Comparison of ENCODE assay signal across 8 mouse cellular contexts in the genomic region with DNA sequence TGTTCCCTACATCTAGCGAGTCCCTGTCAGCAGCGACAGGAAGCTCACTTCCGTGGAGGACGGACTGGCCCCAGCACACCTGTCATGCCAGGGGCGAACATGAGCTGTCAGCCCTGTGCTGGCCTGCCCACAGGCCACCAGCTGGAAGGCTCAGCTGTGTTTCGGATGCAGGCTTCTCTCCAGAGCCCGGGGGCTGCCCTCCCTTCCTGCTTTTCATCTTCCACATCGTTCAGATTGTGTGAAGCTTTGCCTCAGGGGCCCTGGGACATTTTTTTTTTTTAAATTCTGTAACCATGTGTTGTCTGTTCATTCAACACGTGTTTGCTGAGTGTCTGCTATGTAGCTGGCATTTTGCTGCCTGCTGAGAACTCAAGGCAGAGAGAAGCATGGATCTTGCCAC.
DNase-seq lines count a peak whose midpoint lies in the region; ATAC-seq and TF ChIP-seq lines count a peak whose summit lies in the region.

No protein-coding gene starts in this region.

- peak overlapping the region; percentile 15; the same call in 1 of the 2 replicates for H3K4me2 ChIP-seq in lung, embryonic 14.5 days
- peak overlapping the region; percentile 43 for H3K4me2 ChIP-seq in embryonic facial prominence, embryonic 14.5 days (ENCODE audit: low read depth, low read length)
- H3K4me2 ChIP-seq in limb, embryonic 15.5 days: 0 out of 2 replicates have a peak overlapping the region, but pooled peaks have one; percentile 25

- no peak overlapping the region for H3K4me3 ChIP-seq in lung, embryonic 14.5 days (ENCODE audit: low read depth, low read length)
- no peak overlapping the region for H3K4me3 ChIP-seq in embryonic facial prominence, embryonic 14.5 days (ENCODE audit: low read depth, low read length)
- no peak overlapping the region for H3K4me3 ChIP-seq in limb, embryonic 15.5 days

- no peak overlapping the region for H3K27ac ChIP-seq in lung, embryonic 14.5 days (ENCODE audit: low read depth)
- no peak overlapping the region for H3K27ac ChIP-seq in embryonic facial prominence, embryonic 14.5 days (replicated peaks; ENCODE audit: low read depth, low read length)
- no peak overlapping the region for H3K27ac ChIP-seq in limb, embryonic 15.5 days

- no peaks in the 10 kb centered on the region for H3K27me3 ChIP-seq in lung, embryonic 14.5 days (ENCODE audit: insufficient read depth, low read length)
- no peaks in the 10 kb centered on the region for H3K27me3 ChIP-seq in embryonic facial prominence, embryonic 14.5 days (replicated peaks; ENCODE audit: control insufficient read depth, insufficient read depth, low read length)
- H3K27me3 ChIP-seq in limb, embryonic 15.5 days: no peaks in the 10 kb centered on the region

- peak; percentile 31; the same call in 1 of the 2 replicates for ATAC-seq in lung, embryonic 14.5 days (ENCODE audit: insufficient read depth)
- ATAC-seq in embryonic facial prominence, embryonic 14.5 days (ENCODE audit: low read depth): peak; percentile 90
- no peak for ATAC-seq in limb, embryonic 15.5 days (ENCODE audit: insufficient number of reproducible peaks, low FRiP score, low TSS enrichment, low read depth)

- no peaks in the 10 kb centered on the region for H3K9me3 ChIP-seq in lung, embryonic 14.5 days (ENCODE audit: low read depth, low read length)
- H3K9me3 ChIP-seq in embryonic facial prominence, embryonic 14.5 days (ENCODE audit: control insufficient read depth, low read length): no peaks in the 10 kb centered on the region
- no peaks in the 10 kb centered on the region for H3K9me3 ChIP-seq in limb, embryonic 15.5 days

- 10% methylated on average over 9 of the region's 9 CpGs for WGBS in lung, embryonic 14.5 days
- 7% methylated on average over 8 of the region's 9 CpGs for WGBS in embryonic facial prominence, embryonic 14.5 days
- WGBS in limb, embryonic 15.5 days: 10% methylated on average over 9 of the region's 9 CpGs

- H3K9ac ChIP-seq in lung, embryonic 14.5 days: no peak overlapping the region
- no peak overlapping the region for H3K9ac ChIP-seq in embryonic facial prominence, embryonic 14.5 days (ENCODE audit: low read depth, low read length)
- H3K9ac ChIP-seq in limb, embryonic 15.5 days: no peak overlapping the region

- H3K4me1 ChIP-seq in lung, embryonic 14.5 days (ENCODE audit: insufficient read depth): no peaks in the 10 kb centered on the region
- peaks cover 11% of the 10 kb centered on the region for H3K4me1 ChIP-seq in embryonic facial prominence, embryonic 14.5 days (ENCODE audit: control insufficient read depth, insufficient read depth, low read length)
- peaks cover 5% of the 10 kb centered on the region for H3K4me1 ChIP-seq in limb, embryonic 15.5 days

- no peaks in the 10 kb centered on the region for H3K36me3 ChIP-seq in lung, embryonic 14.5 days (ENCODE audit: insufficient read depth)
- H3K36me3 ChIP-seq in embryonic facial prominence, embryonic 14.5 days (ENCODE audit: control insufficient read depth, insufficient read depth, low read length): no peaks in the 10 kb centered on the region
- no peaks in the 10 kb centered on the region for H3K36me3 ChIP-seq in limb, embryonic 15.5 days

- TF ChIP-seq CTCF in lung, embryonic 14.5 days (IDR thresholded peaks at IDR 0.05; ENCODE audit: low read depth): no peak

- DNase-seq in adrenal gland, postnatal 14 days: peak; percentile 18
- DNase-seq in adrenal gland, adult (ENCODE audit: inconsistent age in 2 of 2, low spot score in 1 of 2): no peak
- peak; percentile 20 for DNase-seq in lung, embryonic 14.5 days
- no peak for DNase-seq in lung, adult 18-20 months
- DNase-seq in embryonic facial prominence, embryonic 14.5 days (ENCODE audit: low spot score): peak; percentile 84
- peak; percentile 75 for DNase-seq in thymus, postnatal 4 days
- no peak for DNase-seq in heart, adult 18-20 months

Comparison
In these comparisons a context has a peak if more than half of its experiments do, and no peak if none do; other contexts are left out.
1. DNase-seq: peak in adrenal gland, postnatal 14 days (single experiment), lung, embryonic 14.5 days (single experiment), embryonic facial prominence, embryonic 14.5 days (single experiment) and thymus, postnatal 4 days (single experiment); none in adrenal gland, adult (0 of 2), lung, adult 18-20 months (0 of 2) and heart, adult 18-20 months (0 of 2).
2. Peak in every context shown above with its lines, with median percentiles within 50 percentile points of each other: H3K4me2 ChIP-seq.